In the genomic region with DNA sequence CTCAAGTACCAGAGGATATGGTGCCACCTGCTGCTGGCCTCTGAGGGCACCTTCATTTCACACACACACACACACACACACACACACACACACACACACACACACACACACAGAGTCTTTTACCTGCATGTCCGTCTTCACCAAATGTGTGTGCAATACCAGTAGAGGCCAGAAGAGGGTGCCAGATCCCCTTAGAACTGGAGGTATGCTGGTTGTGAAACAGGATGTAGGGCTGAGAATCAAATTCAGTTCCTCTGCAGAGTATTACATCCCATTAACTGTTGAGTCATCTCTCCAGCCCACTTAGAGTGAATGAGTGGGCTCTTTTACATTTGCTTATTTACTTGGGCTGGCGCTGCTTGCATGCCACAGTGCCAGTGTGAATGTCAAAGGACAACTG, we compare ENCODE assay signal across 8 mouse cellular contexts. TPM values are rescaled to one million over a fixed set of nuclear protein-coding genes. Genes with fewer than 3 reads are reported as not detected.
A peak's percentile ranks its signal among the peaks of the same experiment; 100 is the strongest.
DNase-seq lines count a peak whose midpoint lies in the region; TF ChIP-seq lines count a peak whose summit lies in the region.

No protein-coding gene starts in this region.

- DNase-seq in heart, adult 2 months: no peak
- no peak for DNase-seq in heart, embryonic 10.5 days (ENCODE audit: low spot score)
- DNase-seq in 416B (ENCODE audit: low read depth) (peak; percentile 86), MN1 (ENCODE audit: low spot score) (peak; percentile 48)
- DNase-seq in induced T-regulatory cell, adult 2 months (ENCODE audit: low read depth): peak; percentile 91
- peak; percentile 60 for DNase-seq in retina, embryonic 14.5 days (ENCODE audit: low spot score)
- no peak for DNase-seq in frontal cortex, postnatal 10 days (ENCODE audit: low spot score in 2 of 2)
- no peak for DNase-seq in urinary bladder, postnatal 25 days (ENCODE audit: low spot score)

- no peak for TF ChIP-seq EP300 in heart, adult 2 months (IDR thresholded peaks at IDR 0.05; ENCODE audit: insufficient read depth, low read depth, low read length)

- peak; percentile 61 for TF ChIP-seq CTCF in heart, adult 2 months (IDR thresholded peaks at IDR 0.05)

- H3K27ac ChIP-seq in heart, adult 2 months: no peak overlapping the region
- H3K27ac ChIP-seq in heart, embryonic 10.5 days: no peak overlapping the region

- no peaks in the 10 kb centered on the region for H3K9me3 ChIP-seq in heart, embryonic 10.5 days

- no peaks in the 10 kb centered on the region for H3K36me3 ChIP-seq in heart, adult 2 months (ENCODE audit: control insufficient read depth, insufficient read depth, low read length)
- no peaks in the 10 kb centered on the region for H3K36me3 ChIP-seq in heart, embryonic 10.5 days

- no peak overlapping the region for H3K9ac ChIP-seq in heart, adult 2 months (ENCODE audit: low read depth, low read length)

- H3K4me1 ChIP-seq in heart, adult 2 months (ENCODE audit: control insufficient read depth, insufficient read depth, low read length): peaks cover 1% of the 10 kb centered on the region; the same call in 1 of the 2 replicates
- peaks cover 23% of the 10 kb centered on the region for H3K4me1 ChIP-seq in heart, embryonic 10.5 days

- no peaks in the 10 kb centered on the region for H3K79me2 ChIP-seq in heart, adult 2 months (replicated peaks; ENCODE audit: control insufficient read depth, insufficient read depth, low read length)

- 54% methylated on average over 2 of the region's 2 CpGs for WGBS in heart, adult 2 months
- 43% methylated on average over 2 of the region's 2 CpGs for WGBS in heart, embryonic 10.5 days

- H3K27me3 ChIP-seq in heart, adult 2 months (ENCODE audit: control insufficient read depth, insufficient read depth, low read length): no peaks in the 10 kb centered on the region
- H3K27me3 ChIP-seq in heart, embryonic 10.5 days (ENCODE audit: insufficient read depth, poor library complexity, severe bottlenecking): peaks cover 6% of the 10 kb centered on the region; the same call in 1 of the 2 replicates

- intact Hi-C loops in heart, adult 2 months (cut with DNase I): no loop called here

- no peak overlapping the region for H3K4me3 ChIP-seq in heart, adult 2 months
- H3K4me3 ChIP-seq in heart, embryonic 10.5 days: no peak overlapping the region

- TF ChIP-seq POLR2A in heart, adult 2 months (IDR thresholded peaks at IDR 0.05; ENCODE audit: insufficient read depth, low read depth, low read length): no peak

RNA-seq across cellular contexts. Expression of a gene that starts 1.7 kb away (rescaled TPM):
- 10 to 100 TPM; 12.5 TPM for total RNA-seq in heart, adult 2 months (2021)
- polyA plus RNA-seq in heart, adult 2 months (2012; rRNA removed): 17.4 and 17.9 TPM in 2 replicates
- 15.1 and 16.4 TPM in 2 replicates for polyA plus RNA-seq in heart, embryonic 10.5 days (2016; fragmentation: Nextera tagmentation; extraction: Ambion mirVana)

RNA-seq across cellular contexts. Expression of a gene that starts 3.8 kb away (rescaled TPM):
- under 1 TPM; 0.55 to 0.63 TPM for total RNA-seq in heart, adult 2 months (2021)
- 0.31 and 0.41 TPM in 2 replicates for polyA plus RNA-seq in heart, adult 2 months (2012; rRNA removed)
- polyA plus RNA-seq in heart, embryonic 10.5 days (2016; fragmentation: Nextera tagmentation; extraction: Ambion mirVana): 2.5 and 3.2 TPM in 2 replicates

RNA-seq across cellular contexts. Expression of a gene that starts 10.8 kb away (rescaled TPM):
- total RNA-seq in heart, adult 2 months (2021): under 1 TPM; 0.26 to 0.50 TPM
- polyA plus RNA-seq in heart, adult 2 months (2012; rRNA removed): 5.3 and 5.6 TPM in 2 replicates
- polyA plus RNA-seq in heart, embryonic 10.5 days (2016; fragmentation: Nextera tagmentation; extraction: Ambion mirVana): 26.8 and 43.1 TPM in 2 replicates

RNA-seq across cellular contexts. Expression of a gene that starts 16.8 kb away (rescaled TPM):
- total RNA-seq in heart, adult 2 months (2021): 10 to 100 TPM; 24.0 to 29.5 TPM
- 59.6 and 61.7 TPM in 2 replicates for polyA plus RNA-seq in heart, adult 2 months (2012; rRNA removed)
- 68.2 and 71.8 TPM in 2 replicates for polyA plus RNA-seq in heart, embryonic 10.5 days (2016; fragmentation: Nextera tagmentation; extraction: Ambion mirVana)

RNA-seq across cellular contexts. Expression of a gene that starts 33.8 kb away (rescaled TPM):
- 1 to 10 TPM; 5.6 TPM for total RNA-seq in heart, adult 2 months (2021)
- 5.6 and 6.6 TPM in 2 replicates for polyA plus RNA-seq in heart, adult 2 months (2012; rRNA removed)
- 10.4 and 18.4 TPM in 2 replicates for polyA plus RNA-seq in heart, embryonic 10.5 days (2016; fragmentation: Nextera tagmentation; extraction: Ambion mirVana)

Comparison
In these comparisons a context has a peak if more than half of its experiments do, and no peak if none do; other contexts are left out.
1. DNase-seq: peak in 416B (single experiment), MN1 (single experiment), induced T-regulatory cell, adult 2 months (single experiment) and retina, embryonic 14.5 days (single experiment); none in heart, adult 2 months (0 of 2), heart, embryonic 10.5 days (single experiment), frontal cortex, postnatal 10 days (0 of 2) and urinary bladder, postnatal 25 days (single experiment).